Mouse (Mus musculus): ENCODE results near the gene Lonp1. TPM values are rescaled to one million over a fixed set of nuclear protein-coding genes. Genes with fewer than 3 reads are reported as not detected.
A peak's percentile ranks its signal among the peaks of the same experiment; 100 is the strongest.

The Lonp1 gene
- total RNA-seq, 1 experiment: 169 TPM

- TF ChIP-seq ZC3H11A (IDR thresholded peaks at IDR 0.05; ENCODE audit: borderline replicate concordance, low read depth, low read length) (peak; percentile 64; the same call in 1 of the 2 replicates), MAFK (IDR thresholded peaks at IDR 0.05; ENCODE audit: insufficient read depth, low read depth, low read length) (no peak), CHD2 (IDR thresholded peaks at IDR 0.05; ENCODE audit: low read depth, low read length) (no peak), ZNF384 (IDR thresholded peaks at IDR 0.05; ENCODE audit: low read depth, low read length) (no peak), HCFC1 (IDR thresholded peaks at IDR 0.05; ENCODE audit: borderline replicate concordance, insufficient read depth, low read length) (no peak)
- peak overlapping the region; percentile 65 to 74 for H3K4me3 ChIP-seq (ENCODE audit: insufficient read depth in 1 of 2, low read depth in 1 of 2, low read length in 2 of 2, poor library complexity in 1 of 2, severe bottlenecking in 1 of 2)
- in situ Hi-C loops (cut with MboI; ENCODE audit: low sequenced_read_pairs in 2 of 2, unreplicated experiment in 2 of 2): no loop called here
- no peaks in the 10 kb centered on the region for H3K36me3 ChIP-seq (ENCODE audit: control insufficient read depth, insufficient read depth, low read length, poor library complexity, severe bottlenecking)
- H3K4me1 ChIP-seq (ENCODE audit: control insufficient read depth in 2 of 2, insufficient read depth in 2 of 2, low read length in 2 of 2, poor library complexity in 1 of 2): peaks cover 0 to 18% of the 10 kb centered on the region in 2 experiments; a peak in 3 of 4 replicates
- peak overlapping the region; percentile 79 for H3K9ac ChIP-seq (ENCODE audit: insufficient read depth, low read depth, low read length, poor library complexity, severe bottlenecking)
- H3K9me3 ChIP-seq (ENCODE audit: control insufficient read depth, insufficient read depth, low read depth, low read length): no peaks in the 10 kb centered on the region
- no peak overlapping the region for H3K27ac ChIP-seq (ENCODE audit: insufficient read depth, low read depth, low read length, poor library complexity, severe bottlenecking)
- peak; percentile 81 for DNase-seq (ENCODE audit: low read depth, low spot score)
Measured at GRCm38 (mm10) chr17:56668384-56669144, 41.9 kb upstream of the Lonp1 start.

- Histone ChIP-seq H3K9me3 (ENCODE audit: control insufficient read depth, insufficient read depth, low read depth, low read length) (no peaks in the 10 kb centered on the region), H3K36me3 (ENCODE audit: control insufficient read depth, insufficient read depth, low read length, poor library complexity, severe bottlenecking) (no peaks in the 10 kb centered on the region), H3K27ac (ENCODE audit: insufficient read depth, low read depth, low read length, poor library complexity, severe bottlenecking) (no peak overlapping the region), H3K4me3 (ENCODE audit: insufficient read depth in 1 of 2, low read depth in 1 of 2, low read length in 2 of 2, poor library complexity in 1 of 2, severe bottlenecking in 1 of 2) (no peak overlapping the region), H3K9ac (ENCODE audit: insufficient read depth, low read depth, low read length, poor library complexity, severe bottlenecking) (no peak overlapping the region), H3K4me1 (ENCODE audit: control insufficient read depth in 2 of 2, insufficient read depth in 2 of 2, low read length in 2 of 2, poor library complexity in 1 of 2) (peaks cover 0 to 21% of the 10 kb centered on the region in 2 experiments; a peak in 3 of 4 replicates)
- no peak for DNase-seq (ENCODE audit: low read depth, low spot score)
- TF ChIP-seq HCFC1 (IDR thresholded peaks at IDR 0.05; ENCODE audit: borderline replicate concordance, insufficient read depth, low read length) (no peak), ZNF384 (IDR thresholded peaks at IDR 0.05; ENCODE audit: low read depth, low read length) (no peak), MAFK (IDR thresholded peaks at IDR 0.05; ENCODE audit: insufficient read depth, low read depth, low read length) (no peak), ZC3H11A (IDR thresholded peaks at IDR 0.05; ENCODE audit: borderline replicate concordance, low read depth, low read length) (no peak), CHD2 (IDR thresholded peaks at IDR 0.05; ENCODE audit: low read depth, low read length) (no peak)
- in situ Hi-C loops (cut with MboI; ENCODE audit: low sequenced_read_pairs in 2 of 2, unreplicated experiment in 2 of 2): no loop called here
Measured at GRCm38 (mm10) chr17:56667591-56667990, 40.9 kb upstream of the Lonp1 start.

- Histone ChIP-seq H3K27ac (ENCODE audit: insufficient read depth, low read depth, low read length, poor library complexity, severe bottlenecking) (no peak overlapping the region), H3K9ac (ENCODE audit: insufficient read depth, low read depth, low read length, poor library complexity, severe bottlenecking) (no peak overlapping the region), H3K9me3 (ENCODE audit: control insufficient read depth, insufficient read depth, low read depth, low read length) (no peaks in the 10 kb centered on the region), H3K4me3 (ENCODE audit: insufficient read depth in 1 of 2, low read depth in 1 of 2, low read length in 2 of 2, poor library complexity in 1 of 2, severe bottlenecking in 1 of 2) (no peak overlapping the region), H3K36me3 (ENCODE audit: control insufficient read depth, insufficient read depth, low read length, poor library complexity, severe bottlenecking) (no peaks in the 10 kb centered on the region), H3K4me1 (ENCODE audit: control insufficient read depth in 2 of 2, insufficient read depth in 2 of 2, low read length in 2 of 2, poor library complexity in 1 of 2) (peaks cover 0 to 21% of the 10 kb centered on the region in 2 experiments; a peak in 3 of 4 replicates)
- DNase-seq (ENCODE audit: low read depth, low spot score): no peak
- no peak for TF ChIP-seq ZNF384 (IDR thresholded peaks at IDR 0.05; ENCODE audit: low read depth, low read length)
- no peak for TF ChIP-seq ZC3H11A (IDR thresholded peaks at IDR 0.05; ENCODE audit: borderline replicate concordance, low read depth, low read length)
- TF ChIP-seq CHD2 (IDR thresholded peaks at IDR 0.05; ENCODE audit: low read depth, low read length): no peak
- no peak for TF ChIP-seq MAFK (IDR thresholded peaks at IDR 0.05; ENCODE audit: insufficient read depth, low read depth, low read length)
- no peak for TF ChIP-seq HCFC1 (IDR thresholded peaks at IDR 0.05; ENCODE audit: borderline replicate concordance, insufficient read depth, low read length)
- in situ Hi-C loops (cut with MboI; ENCODE audit: low sequenced_read_pairs in 2 of 2, unreplicated experiment in 2 of 2): no loop called here
Measured at GRCm38 (mm10) chr17:56666384-56666783, 39.7 kb upstream of the Lonp1 start.

GRCm38 (mm10) chr17:56664333-56664732 is 37.6 kb upstream of the Lonp1 start:
- H3K36me3 ChIP-seq (ENCODE audit: control insufficient read depth, insufficient read depth, low read length, poor library complexity, severe bottlenecking): no peaks in the 10 kb centered on the region
- peak overlapping the region; percentile 18; the same call in 1 of the 2 replicates for H3K9ac ChIP-seq (ENCODE audit: insufficient read depth, low read depth, low read length, poor library complexity, severe bottlenecking)
- in situ Hi-C loops (cut with MboI; ENCODE audit: low sequenced_read_pairs in 2 of 2, unreplicated experiment in 2 of 2): no loop called here
- H3K9me3 ChIP-seq (ENCODE audit: control insufficient read depth, insufficient read depth, low read depth, low read length): no peaks in the 10 kb centered on the region
- H3K4me3 ChIP-seq (ENCODE audit: insufficient read depth in 1 of 2, low read depth in 1 of 2, low read length in 2 of 2, poor library complexity in 1 of 2, severe bottlenecking in 1 of 2): peak overlapping the region; percentile 27 to 50; a peak in 3 of 4 replicates
- peak; percentile 88 for DNase-seq (ENCODE audit: low read depth, low spot score)
- H3K27ac ChIP-seq (ENCODE audit: insufficient read depth, low read depth, low read length, poor library complexity, severe bottlenecking): no peak overlapping the region
- TF ChIP-seq HCFC1 (IDR thresholded peaks at IDR 0.05; ENCODE audit: borderline replicate concordance, insufficient read depth, low read length): peak; percentile 32; the same call in 1 of the 2 replicates
- TF ChIP-seq CHD2 (IDR thresholded peaks at IDR 0.05; ENCODE audit: low read depth, low read length): no peak
- 0 out of 2 replicates have a peak, but pooled peaks have one; percentile 18 for TF ChIP-seq MAFK (IDR thresholded peaks at IDR 0.05; ENCODE audit: insufficient read depth, low read depth, low read length)
- H3K4me1 ChIP-seq (ENCODE audit: control insufficient read depth in 2 of 2, insufficient read depth in 2 of 2, low read length in 2 of 2, poor library complexity in 1 of 2): peaks cover 2 to 31% of the 10 kb centered on the region in 2 experiments; a peak in 3 of 4 replicates
